Mouse (Mus musculus) forebrain, embryonic 16.5 days (tissue): Measurements from ENCODE around the gene Tmem143. TPM values are rescaled to one million over a fixed set of nuclear protein-coding genes. Genes with fewer than 3 reads are reported as not detected.
A peak's percentile ranks its signal among the peaks of the same experiment; 100 is the strongest.
"Not testable (repeated sequence)": the region's sequence is repeated elsewhere in the genome, so short reads cannot be mapped to it uniquely, and the experiment has no call there.

Experiments
- ATAC-seq: fragments of 200-750 bp; cut with Nextera tagmentation; 2 replicates; pipeline ENCODE4 v1.8.0; 2017; ENCODE audit warnings: mild to moderate bottlenecking, moderate library complexity
- H3K27ac ChIP-seq: fragments of 300-500 bp; sonication (generic); 2 replicates; pipeline ENCODE4 v1.5.1; 2014; ENCODE audit warnings: low read length, control low read depth
- H3K27me3 ChIP-seq: fragments of 300-500 bp; sonication (generic); replicated peaks from 2 replicates; pipeline ENCODE4 v1.6.1; 2014; ENCODE audit warnings: low read length; ENCODE audit not compliant: control insufficient read depth, insufficient read depth
- H3K36me3 ChIP-seq: fragments of 300-500 bp; sonication (generic); 2 replicates; pipeline ENCODE4 v1.6.1; 2014; ENCODE audit not compliant: control insufficient read depth, insufficient read depth
- H3K4me1 ChIP-seq: fragments of 300-500 bp; sonication (generic); replicated peaks from 2 replicates; pipeline ENCODE4 v1.6.1; 2014; ENCODE audit warnings: low read length; ENCODE audit not compliant: control insufficient read depth, insufficient read depth
- H3K4me2 ChIP-seq: fragments of 300-500 bp; sonication (generic); 2 replicates; pipeline ENCODE4 v1.6.1; 2014; ENCODE audit warnings: mild to moderate bottlenecking, low read length, control low read depth
- H3K4me3 ChIP-seq: fragments of 300-500 bp; sonication (generic); replicated peaks from 2 replicates; pipeline ENCODE4 v1.5.1; 2014; ENCODE audit warnings: mild to moderate bottlenecking, low read length, control low read depth
- H3K9ac ChIP-seq: fragments of 300-500 bp; sonication (generic); replicated peaks from 2 replicates; pipeline ENCODE4 v1.6.1; 2014; ENCODE audit warnings: low read depth, low read length, control low read depth
- H3K9me3 ChIP-seq: fragments of 300-500 bp; sonication (generic); 2 replicates; pipeline ENCODE4 v1.6.1; 2016; ENCODE audit warnings: low read length; ENCODE audit not compliant: control insufficient read depth
- WGBS: fragments of 180-500 bp; shearing (Covaris S2); extraction: QIAGEN DNeasy Blood & Tissue Kit; methylation state at CpG from one replicate; pipeline ENCODE4 v1.1.7; 2014; 5-methylcytosine and 5-hydroxymethylcytosine counted together
- polyA plus RNA-seq: library from polyadenylated mRNA; unstranded; fragments of >200 nt; fragmentation: Nextera tagmentation; extraction: Ambion mirVana; gene quantifications from 2 replicates; pipeline ENCODE4 v1.2.1, GENCODE M21; 2015

Tmem143 gene
- polyA plus RNA-seq, 1 experiment from 2014 or later: 6.0 TPM

- Histone ChIP-seq H3K4me1 (0 out of 2 replicates have a peak, but pooled peaks cover 3% of the 10 kb centered on the region), H3K36me3 (no peaks in the 10 kb centered on the region), H3K27me3 (0 out of 2 replicates have a peak, but pooled peaks cover 2% of the 10 kb centered on the region), H3K9ac (no peak overlapping the region), H3K9me3 (0 out of 2 replicates have a peak, but pooled peaks cover 2% of the 10 kb centered on the region), H3K4me2 (peak overlapping the region; percentile 29; the same call in 1 of the 2 replicates), H3K27ac (no peak overlapping the region), H3K4me3 (peak overlapping the region; percentile 19; the same call in 1 of the 2 replicates)
- WGBS: 14% methylated on average over 20 of the region's 23 CpGs
- ATAC-seq: no peak
Observed at GRCm38 (mm10) chr7:45928626-45929295, 32.0 kb downstream of the Tmem143 start.

DNA sequence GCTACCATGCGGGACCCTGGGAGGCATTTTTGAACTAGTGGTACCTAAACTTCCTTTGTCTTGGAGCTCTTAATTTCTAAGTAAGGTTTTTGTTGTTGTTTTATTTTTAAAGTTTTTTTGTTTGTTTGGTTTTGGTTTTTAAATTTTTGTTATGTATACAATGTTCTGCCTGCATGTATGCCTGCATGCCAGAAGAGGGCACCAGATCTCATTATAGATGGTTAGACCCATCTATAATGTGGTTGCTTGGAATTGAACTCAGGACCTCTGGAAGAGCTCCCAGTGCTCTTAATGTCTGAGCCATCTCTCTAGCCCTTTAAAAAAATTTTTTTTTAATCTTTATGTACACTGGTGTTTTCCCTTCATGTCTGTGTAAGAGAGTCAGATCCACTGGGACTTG is 32.9 kb downstream of the Tmem143 start:
- Histone ChIP-seq H3K9ac (no peak overlapping the region), H3K9me3 (0 out of 2 replicates have a peak, but pooled peaks cover 2% of the 10 kb centered on the region), H3K4me1 (no peaks in the 10 kb centered on the region), H3K4me2 (no peak overlapping the region), H3K36me3 (no peaks in the 10 kb centered on the region), H3K27me3 (0 out of 2 replicates have a peak, but pooled peaks cover 2% of the 10 kb centered on the region), H3K27ac (no peak overlapping the region), H3K4me3 (no peak overlapping the region)
- no peak for ATAC-seq
- 90% methylated on average over 1 of the region's 1 CpGs for WGBS

DNA sequence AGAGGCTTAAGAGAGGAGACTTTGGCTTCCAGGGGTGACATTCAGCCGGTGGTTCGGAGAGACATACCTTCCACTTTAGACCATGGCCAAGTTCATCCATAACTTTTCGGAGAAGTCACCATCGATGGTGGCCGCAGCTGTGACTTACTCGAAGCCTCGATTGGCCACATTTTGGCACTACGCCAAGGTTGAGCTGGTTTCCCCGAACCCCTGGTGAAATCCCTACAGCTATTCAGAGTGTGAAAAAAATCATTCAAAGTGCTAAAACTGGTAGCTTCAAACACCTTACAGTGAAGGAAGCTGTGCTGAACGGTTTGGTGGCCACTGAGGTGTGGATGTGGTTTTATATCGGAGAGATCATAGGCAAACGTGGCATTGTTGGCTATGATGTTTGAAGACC is 37.0 kb downstream of the Tmem143 start:
- H3K27ac ChIP-seq, ATAC-seq: not testable (repeated sequence)
- WGBS: 93% methylated on average over 12 of the region's 12 CpGs

GRCm38 (mm10) chr7:45935114-45935513 is 38.4 kb downstream of the Tmem143 start:
- Histone ChIP-seq H3K36me3 (no peaks in the 10 kb centered on the region), H3K4me2 (no peak overlapping the region), H3K9me3 (0 out of 2 replicates have a peak, but pooled peaks cover 2% of the 10 kb centered on the region), H3K4me1 (no peaks in the 10 kb centered on the region), H3K9ac (no peak overlapping the region), H3K27me3 (no peaks in the 10 kb centered on the region), H3K4me3 (no peak overlapping the region), H3K27ac (no peak overlapping the region)
- 25% methylated on average over 7 of the region's 7 CpGs for WGBS
- ATAC-seq: no peak

More for the DNA sequence above, 37.0 kb downstream of the Tmem143 start:
- not testable (repeated sequence) for H3K4me3 ChIP-seq, H3K4me2 ChIP-seq, H3K9me3 ChIP-seq, H3K27me3 ChIP-seq, H3K9ac ChIP-seq, H3K36me3 ChIP-seq, H3K4me1 ChIP-seq

GRCm38 (mm10) chr7:45939836-45940235 is 43.1 kb downstream of the Tmem143 start:
- H3K4me3 ChIP-seq: no peak overlapping the region
- no peaks in the 10 kb centered on the region for H3K27me3 ChIP-seq
- no peaks in the 10 kb centered on the region for H3K4me1 ChIP-seq
- H3K36me3 ChIP-seq: no peaks in the 10 kb centered on the region
- H3K27ac ChIP-seq: no peak overlapping the region
- no peak for ATAC-seq
- no peak overlapping the region for H3K9ac ChIP-seq
- no peak overlapping the region for H3K4me2 ChIP-seq
- no peaks in the 10 kb centered on the region for H3K9me3 ChIP-seq
- WGBS: 54% methylated on average over 2 of the region's 2 CpGs

DNA sequence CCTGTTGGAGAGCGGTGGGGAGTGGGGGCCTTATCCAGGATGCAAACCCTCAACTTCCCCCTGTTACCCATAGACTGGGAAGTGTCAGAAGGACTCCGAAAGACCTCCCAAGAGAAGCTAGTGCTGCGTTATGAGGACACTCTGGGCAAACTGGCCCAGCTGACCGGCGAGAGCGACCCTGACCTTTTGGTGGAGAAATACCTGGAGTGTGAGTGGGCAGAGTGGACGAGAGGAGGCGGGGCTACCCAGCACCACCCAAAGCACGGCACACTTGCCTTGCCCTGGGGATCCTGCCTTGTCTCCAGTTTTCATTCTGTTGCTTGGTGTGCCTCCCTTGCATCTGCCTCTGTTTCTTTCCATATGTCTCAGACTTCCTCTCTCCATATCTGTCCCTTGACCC is 45.2 kb downstream of the Tmem143 start:
- H3K4me2 ChIP-seq: no peak overlapping the region
- H3K36me3 ChIP-seq: no peaks in the 10 kb centered on the region
- no peaks in the 10 kb centered on the region for H3K9me3 ChIP-seq
- WGBS: 92% methylated on average over 8 of the region's 9 CpGs
- H3K27ac ChIP-seq: no peak overlapping the region
- no peak overlapping the region for H3K9ac ChIP-seq
- H3K27me3 ChIP-seq: no peaks in the 10 kb centered on the region
- H3K4me1 ChIP-seq: no peaks in the 10 kb centered on the region
- no peak for ATAC-seq
- H3K4me3 ChIP-seq: no peak overlapping the region

GRCm38 (mm10) chr7:45943280-45943679 is 46.5 kb downstream of the Tmem143 start:
- H3K9ac ChIP-seq, H3K36me3 ChIP-seq, H3K4me2 ChIP-seq, H3K27ac ChIP-seq, H3K9me3 ChIP-seq, H3K4me1 ChIP-seq, ATAC-seq, H3K4me3 ChIP-seq, H3K27me3 ChIP-seq: not testable (repeated sequence)
- 83% methylated on average over 1 of the region's 1 CpGs for WGBS

DNA sequence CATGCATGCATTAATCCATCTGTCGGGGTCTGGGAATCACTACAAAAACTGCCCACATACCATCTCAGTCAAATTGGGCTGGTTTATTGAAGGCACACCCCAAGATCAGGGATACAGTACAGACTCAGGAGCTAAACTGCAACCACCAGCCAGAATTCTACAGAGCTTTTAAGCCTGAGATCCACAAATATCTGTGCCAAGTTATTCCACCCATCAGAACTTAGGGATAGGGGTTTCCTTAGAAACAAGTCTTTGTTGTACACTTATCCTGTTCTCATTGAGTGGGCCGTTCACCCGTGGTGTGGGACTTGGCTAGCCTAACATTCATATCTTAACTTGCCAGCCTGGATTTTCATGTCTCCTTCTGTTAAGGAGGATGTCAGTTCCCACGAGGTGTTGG is 52.3 kb downstream of the Tmem143 start:
- no peak for ATAC-seq
- no peaks in the 10 kb centered on the region for H3K27me3 ChIP-seq
- H3K4me2 ChIP-seq: no peak overlapping the region
- H3K9ac ChIP-seq: no peak overlapping the region
- H3K36me3 ChIP-seq: no peaks in the 10 kb centered on the region
- no peaks in the 10 kb centered on the region for H3K9me3 ChIP-seq
- H3K4me3 ChIP-seq: no peak overlapping the region
- H3K27ac ChIP-seq: no peak overlapping the region
- no peaks in the 10 kb centered on the region for H3K4me1 ChIP-seq
- WGBS: 82% methylated on average over 4 of the region's 4 CpGs

GRCm38 (mm10) chr7:45956611-45957010 is 59.9 kb downstream of the Tmem143 start:
- Histone ChIP-seq H3K27me3 (no peaks in the 10 kb centered on the region), H3K4me3 (no peak overlapping the region), H3K4me2 (no peak overlapping the region), H3K9me3 (no peaks in the 10 kb centered on the region), H3K9ac (no peak overlapping the region), H3K4me1 (no peaks in the 10 kb centered on the region), H3K27ac (no peak overlapping the region), H3K36me3 (no peaks in the 10 kb centered on the region)
- WGBS: 71% methylated on average over 4 of the region's 4 CpGs
- no peak for ATAC-seq
